Comparison of ENCODE assay signal across 16 mouse cellular contexts in genomic region chr7:122186043-122186442, GRCm38 (mm10). TPM values are rescaled to one million over a fixed set of nuclear protein-coding genes. Genes with fewer than 3 reads are reported as not detected.
DNase-seq lines count a peak whose midpoint lies in the region; ATAC-seq and TF ChIP-seq lines count a peak whose summit lies in the region.
"Had no signal": no experiment of that assay in that cellular context is flagged by ENCODE, and none has a peak within 500 bp of the region (broad histone marks: within the 10 kb centered on the region; RNA-seq: fewer than 3 reads in every experiment).

Gene Ern2 (minus strand): TSS chr7:122186207.

- no peak for TF ChIP-seq POLR2A in CH12.LX (IDR thresholded peaks at IDR 0.05; ENCODE audit: low read depth, low read length)

- 15% methylated on average over 17 of the region's 17 CpGs for WGBS in heart, embryonic 10.5 days
- WGBS in hindbrain, embryonic 14.5 days = 21% methylated on average over 16 of the region's 17 CpGs
- 25% methylated on average over 17 of the region's 17 CpGs for WGBS in midbrain, embryonic 14.5 days

- no peaks in the 10 kb centered on the region for H3K79me2 ChIP-seq in CH12.LX (replicated peaks; ENCODE audit: control insufficient read depth, extremely low read depth, insufficient read depth, poor library complexity, severe bottlenecking)

- peaks cover 7% of the 10 kb centered on the region; the same call in 1 of the 2 replicates for H3K4me1 ChIP-seq in heart, embryonic 10.5 days
- no peaks in the 10 kb centered on the region for H3K4me1 ChIP-seq in CH12.LX (ENCODE audit: control insufficient read depth in 1 of 2, insufficient read depth in 2 of 2)
- no peaks in the 10 kb centered on the region for H3K4me1 ChIP-seq in hindbrain, embryonic 14.5 days (replicated peaks; ENCODE audit: control insufficient read depth, insufficient read depth, low read length)
- H3K4me1 ChIP-seq in midbrain, embryonic 14.5 days (ENCODE audit: control insufficient read depth, insufficient read depth, low read length) = no peaks in the 10 kb centered on the region
- H3K4me1 ChIP-seq: liver, embryonic 15.5 days had no signal

- no peak within 1 kb of the TSS for H3K9ac ChIP-seq in CH12.LX (ENCODE audit: insufficient read depth, low read depth)
- H3K9ac ChIP-seq in hindbrain, embryonic 14.5 days = peak within 1 kb of the TSS; percentile 36; the same call in 1 of the 2 replicates
- H3K9ac ChIP-seq in midbrain, embryonic 14.5 days (replicated peaks; ENCODE audit: low read length) = no peak within 1 kb of the TSS; the same call in 1 of the 2 replicates
- H3K9ac ChIP-seq: liver, embryonic 15.5 days had no signal

- no peaks in the 10 kb centered on the region for H3K9me3 ChIP-seq in heart, embryonic 10.5 days
- no peaks in the 10 kb centered on the region for H3K9me3 ChIP-seq in CH12.LX (replicated peaks; ENCODE audit: low read length)
- no peaks in the 10 kb centered on the region for H3K9me3 ChIP-seq in hindbrain, embryonic 14.5 days (ENCODE audit: control insufficient read depth, low read length)
- H3K9me3 ChIP-seq in midbrain, embryonic 14.5 days (ENCODE audit: control insufficient read depth, low read length) = no peaks in the 10 kb centered on the region
- H3K9me3 ChIP-seq: liver, embryonic 15.5 days had no signal

- intact Hi-C loops in heart, postnatal 10 days (cut with DNase I) = no loop called here

- no peak for TF ChIP-seq EP300 in CH12.LX (IDR thresholded peaks at IDR 0.05; ENCODE audit: low read length)

- TF ChIP-seq RAD21 in CH12.LX (IDR thresholded peaks at IDR 0.05; ENCODE audit: low read depth, low read length) = no peak

- dilution Hi-C loops in CH12.LX (cut with MboI; ENCODE audit: extremely low pct_ligation_motif_present, extremely low pct_unique_long_range_greater_than_20kb, low sequenced_read_pairs) = no loop called here

- peak within 1 kb of the TSS; percentile 51; the same call in 1 of the 2 replicates for H3K4me2 ChIP-seq in CH12.LX (ENCODE audit: insufficient read depth, low read depth, poor library complexity, severe bottlenecking)
- peak within 1 kb of the TSS; percentile 31 for H3K4me2 ChIP-seq in hindbrain, embryonic 14.5 days (replicated peaks)
- H3K4me2 ChIP-seq in midbrain, embryonic 14.5 days (ENCODE audit: low read length) = peak within 1 kb of the TSS; percentile 32
- H3K4me2 ChIP-seq: liver, embryonic 15.5 days had no signal

- in situ Hi-C loops in CH12.LX (cut with MboI; ENCODE audit: low pct_ligation_motif_present, low pct_unique_long_range_greater_than_20kb, low sequenced_read_pairs) = loop anchor here (25.0 kb wide), 1 partner anchor 726 kb away; no protein-coding TSS in a partner anchor

- H3K36me3 ChIP-seq in heart, embryonic 10.5 days = no peaks in the 10 kb centered on the region
- H3K36me3 ChIP-seq in CH12.LX (replicated peaks in 1 of 2; ENCODE audit: control insufficient read depth in 1 of 2, insufficient read depth in 1 of 2, low read length in 1 of 2) = no peaks in the 10 kb centered on the region
- no peaks in the 10 kb centered on the region for H3K36me3 ChIP-seq in hindbrain, embryonic 14.5 days (replicated peaks; ENCODE audit: control insufficient read depth, insufficient read depth)
- no peaks in the 10 kb centered on the region for H3K36me3 ChIP-seq in midbrain, embryonic 14.5 days (ENCODE audit: control insufficient read depth, insufficient read depth, low read length)
- H3K36me3 ChIP-seq: liver, embryonic 15.5 days had no signal

- H3K27ac ChIP-seq in heart, embryonic 10.5 days = no peak within 1 kb of the TSS
- H3K27ac ChIP-seq in CH12.LX (ENCODE audit: insufficient read depth, low read depth) = no peak within 1 kb of the TSS
- H3K27ac ChIP-seq in hindbrain, embryonic 14.5 days = no peak within 1 kb of the TSS
- no peak within 1 kb of the TSS for H3K27ac ChIP-seq in midbrain, embryonic 14.5 days (replicated peaks; ENCODE audit: low read depth, low read length)
- H3K27ac ChIP-seq: liver, embryonic 15.5 days had no signal

- ATAC-seq in hindbrain, embryonic 14.5 days (ENCODE audit: low FRiP score) = no peak
- no peak for ATAC-seq in midbrain, embryonic 14.5 days (ENCODE audit: low FRiP score, low TSS enrichment)
- ATAC-seq: Patski had no signal

- H3K27me3 ChIP-seq in heart, embryonic 10.5 days (ENCODE audit: insufficient read depth, poor library complexity, severe bottlenecking) = peaks cover 7% of the 10 kb centered on the region; the same call in 1 of the 2 replicates
- H3K27me3 ChIP-seq in CH12.LX (replicated peaks) = peaks cover 15% of the 10 kb centered on the region
- H3K27me3 ChIP-seq in hindbrain, embryonic 14.5 days (ENCODE audit: control insufficient read depth, insufficient read depth, low read length) = no peaks in the 10 kb centered on the region
- H3K27me3 ChIP-seq in midbrain, embryonic 14.5 days (ENCODE audit: control insufficient read depth, insufficient read depth, low read length) = no peaks in the 10 kb centered on the region
- H3K27me3 ChIP-seq: liver, embryonic 15.5 days; Patski had no signal

- H3K4me3 ChIP-seq in heart, embryonic 10.5 days = peak within 1 kb of the TSS; percentile 15; the same call in 1 of the 2 replicates
- no peak within 1 kb of the TSS for H3K4me3 ChIP-seq in CH12.LX (replicated peaks in 1 of 3; ENCODE audit: low read depth in 2 of 3, low read length in 2 of 3, poor library complexity in 1 of 3)
- peak within 1 kb of the TSS; percentile 11; the same call in 1 of the 2 replicates for H3K4me3 ChIP-seq in hindbrain, embryonic 14.5 days (replicated peaks; ENCODE audit: low read length)
- no peak within 1 kb of the TSS for H3K4me3 ChIP-seq in midbrain, embryonic 14.5 days (replicated peaks; ENCODE audit: low read depth, low read length)
- H3K4me3 ChIP-seq: liver, embryonic 15.5 days had no signal

- no peak for TF ChIP-seq CTCF in CH12.LX (conservative IDR thresholded peaks at IDR 0.05 in 1 of 2, IDR thresholded peaks at IDR 0.05 in 1 of 2; ENCODE audit: low read depth in 2 of 2, low read length in 2 of 2)

- DNase-seq in heart, embryonic 10.5 days (ENCODE audit: low spot score) = no peak
- no peak for DNase-seq in heart, postnatal 10 days
- DNase-seq in CH12.LX (ENCODE audit: extremely low read depth) = no peak
- no peak for DNase-seq in hindbrain, embryonic 14.5 days (ENCODE audit: low spot score)
- DNase-seq in midbrain, embryonic 14.5 days = no peak
- DNase-seq in embryo, embryonic 9.5 days (ENCODE audit: extremely low spot score) = no peak
- no peak for DNase-seq in gastrocnemius, adult 8-10 months (ENCODE audit: low spot score in 2 of 2)
- no peak for DNase-seq in layer of hippocampus, postnatal 14 days (ENCODE audit: low spot score in 2 of 2)
- DNase-seq: adrenal gland, postnatal 25 days; cerebellum, adult 11-12 months; gastrocnemius, postnatal 10 days; thymus, postnatal 36 days had no signal

TF ChIP-seq in CH12.LX, 34 proteins besides CTCF, POLR2A, EP300 and RAD21:
- TF ChIP-seq MAZ (IDR thresholded peaks at IDR 0.05; ENCODE audit: low read depth, low read length) (no peak), CHD2 (IDR thresholded peaks at IDR 0.05; ENCODE audit: low read length) (no peak), MXI1 (IDR thresholded peaks at IDR 0.05; ENCODE audit: low read depth, low read length) (no peak), PAX5 (IDR thresholded peaks at IDR 0.05; ENCODE audit: low read length) (no peak), RCOR1 (conservative IDR thresholded peaks at IDR 0.05; ENCODE audit: low read depth, low read length) (no peak), USF1 (IDR thresholded peaks at IDR 0.05; ENCODE audit: low read depth, low read length) (no peak), TBP (conservative IDR thresholded peaks at IDR 0.05; ENCODE audit: low read depth, low read length) (no peak), MAX (IDR thresholded peaks at IDR 0.05; ENCODE audit: low read length) (no peak), HCFC1 (IDR thresholded peaks at IDR 0.05; ENCODE audit: low read depth, low read length) (no peak), NRF1 (IDR thresholded peaks at IDR 0.05; ENCODE audit: low read depth, low read length) (no peak)

RNA-seq across cellular contexts. Expression of gene Ern2, which starts in this region (rescaled TPM):
- not detected in 2 replicates for polyA plus RNA-seq in heart, embryonic 10.5 days (2016; fragmentation: Nextera tagmentation; extraction: Ambion mirVana)
- total RNA-seq in heart, postnatal 10 days (2021) = not detected
- total RNA-seq in CH12.LX (2012; rRNA removed) (not detected in 2 replicates), CH12.LX (2014; rRNA removed) (not detected in 2 replicates)
- polyA plus RNA-seq in CH12.LX (2012; ENCODE audit: insufficient read length, low read depth) = not detected in 2 replicates
- polyA plus RNA-seq in hindbrain, embryonic 14.5 days (2014; fragmentation: Nextera tagmentation; extraction: Ambion mirVana) = 0.93 and 1.0 TPM in 2 replicates
- 1.1 and 1.6 TPM in 2 replicates for polyA plus RNA-seq in midbrain, embryonic 14.5 days (2014; fragmentation: Nextera tagmentation; extraction: Ambion mirVana)
- not detected for total RNA-seq in gastrocnemius, adult 8-10 months (2022)
- total RNA-seq in layer of hippocampus, postnatal 14 days (2021) = 1 to 10 TPM in 1 of 2 experiments, under 1 TPM in 1; 0.65 to 1.0 TPM
- total RNA-seq: gastrocnemius, postnatal 10 days; heart, postnatal 25 days; megakaryocyte progenitor cell, adult 5-6 weeks had no signal
- polyA plus RNA-seq: liver, embryonic 15.5 days; Patski had no signal

Comparison
In these comparisons a context has a peak if more than half of its experiments do, and no peak if none do; other contexts are left out.
1. H3K4me3 ChIP-seq: peak in heart, embryonic 10.5 days (single experiment) and hindbrain, embryonic 14.5 days (single experiment); none in CH12.LX (0 of 3) and midbrain, embryonic 14.5 days (single experiment).
2. Peak in every context shown above with its lines, with median percentiles within 50 percentile points of each other: H3K4me2 ChIP-seq.